Comparison of ENCODE assay signal across 8 mouse cellular contexts in the genomic region with DNA sequence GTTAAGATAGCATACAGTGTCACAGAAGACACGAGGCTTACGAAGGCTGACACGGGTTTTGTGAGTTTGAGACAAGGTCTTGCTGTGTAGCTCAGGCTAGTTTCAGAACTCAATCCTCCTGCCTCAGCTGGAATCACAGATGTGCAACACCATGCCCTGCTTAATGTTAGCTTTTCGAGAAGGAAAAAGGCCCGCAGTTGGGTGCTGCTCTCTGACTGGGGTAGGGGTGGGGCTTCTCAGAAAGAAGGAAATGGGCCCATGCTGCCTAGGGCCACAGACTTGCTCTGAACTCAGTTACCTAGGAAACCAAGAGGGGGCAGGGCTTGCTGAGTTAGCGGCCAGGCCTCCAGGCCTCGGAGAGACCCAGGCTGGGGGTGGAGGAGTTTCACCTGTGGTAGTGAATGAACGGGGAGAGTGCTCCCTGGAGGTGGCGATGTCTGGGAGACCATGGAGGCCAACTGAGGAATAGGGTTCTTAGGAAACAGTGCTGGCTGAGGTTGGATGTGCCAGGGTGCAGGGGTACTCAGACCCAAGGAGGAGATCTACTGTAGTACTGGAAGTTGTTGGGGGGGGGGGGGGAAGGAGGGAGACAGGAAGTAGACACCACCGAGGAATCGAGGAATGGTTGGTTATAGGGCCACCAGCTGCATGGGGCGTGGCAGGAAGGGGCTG.
DNase-seq lines count a peak whose midpoint lies in the region; ATAC-seq lines count a peak whose summit lies in the region.

No protein-coding gene starts in this region.

- 34% methylated on average over 12 of the region's 12 CpGs for WGBS in heart, embryonic 10.5 days
- whole genome bisulfite sequencing in liver, embryonic 11.5 days: 21% methylated on average over 12 of the region's 12 CpGs
- WGBS in midbrain, embryonic 15.5 days: 37% methylated on average over 12 of the region's 12 CpGs

- ATAC-seq in liver, embryonic 11.5 days (replicated peaks; ENCODE audit: low FRiP score): peak; percentile 73
- ATAC-seq in midbrain, embryonic 15.5 days (replicated peaks): no peak

- no peak overlapping the region for H3K4me3 ChIP-seq in heart, embryonic 10.5 days
- H3K4me3 ChIP-seq in liver, embryonic 11.5 days (ENCODE audit: low read depth, low read length): no peak overlapping the region
- H3K4me3 ChIP-seq in midbrain, embryonic 15.5 days: no peak overlapping the region

- intact Hi-C loops in heart, postnatal 10 days (cut with DNase I): no loop called here

- peak overlapping the region; percentile 44 for H3K4me2 ChIP-seq in liver, embryonic 11.5 days
- H3K4me2 ChIP-seq in midbrain, embryonic 15.5 days: no peak overlapping the region

- no peaks in the 10 kb centered on the region for H3K9me3 ChIP-seq in heart, embryonic 10.5 days
- no peaks in the 10 kb centered on the region for H3K9me3 ChIP-seq in liver, embryonic 11.5 days (ENCODE audit: control insufficient read depth, low read length)
- H3K9me3 ChIP-seq in midbrain, embryonic 15.5 days: no peaks in the 10 kb centered on the region

- no peaks in the 10 kb centered on the region for H3K36me3 ChIP-seq in heart, embryonic 10.5 days
- H3K36me3 ChIP-seq in liver, embryonic 11.5 days (ENCODE audit: control insufficient read depth, insufficient read depth, low read length): no peaks in the 10 kb centered on the region; the same call in 1 of the 2 replicates
- H3K36me3 ChIP-seq in midbrain, embryonic 15.5 days (replicated peaks): no peaks in the 10 kb centered on the region

- DNase-seq in heart, embryonic 10.5 days (ENCODE audit: low spot score): no peak
- no peak for DNase-seq in heart, postnatal 10 days
- DNase-seq in WW6 (ENCODE audit: low read depth, low spot score): peak; percentile 95
- peak; percentile 73 for DNase-seq in liver, embryonic 11.5 days (ENCODE audit: low spot score)
- DNase-seq in spleen, postnatal 14 days (ENCODE audit: low spot score in 2 of 2): peak; percentile 50 to 68
- no peak for DNase-seq in frontal cortex, postnatal 14 days (ENCODE audit: low spot score in 2 of 2)
- no peak for DNase-seq in right cerebral cortex, postnatal 25 days

- H3K4me1 ChIP-seq in heart, embryonic 10.5 days: peaks cover 83% of the 10 kb centered on the region
- H3K4me1 ChIP-seq in liver, embryonic 11.5 days (replicated peaks; ENCODE audit: control insufficient read depth, insufficient read depth, low read length): peaks cover 80% of the 10 kb centered on the region
- H3K4me1 ChIP-seq in midbrain, embryonic 15.5 days: peaks cover 24% of the 10 kb centered on the region

- H3K9ac ChIP-seq in liver, embryonic 11.5 days (ENCODE audit: low read depth, low read length): 0 out of 2 replicates have a peak overlapping the region, but pooled peaks have one; percentile 37
- no peak overlapping the region for H3K9ac ChIP-seq in midbrain, embryonic 15.5 days

- no peaks in the 10 kb centered on the region for H3K27me3 ChIP-seq in heart, embryonic 10.5 days (ENCODE audit: insufficient read depth, poor library complexity, severe bottlenecking)
- no peaks in the 10 kb centered on the region for H3K27me3 ChIP-seq in liver, embryonic 11.5 days (replicated peaks; ENCODE audit: control insufficient read depth, insufficient read depth, low read length)
- H3K27me3 ChIP-seq in midbrain, embryonic 15.5 days (replicated peaks): no peaks in the 10 kb centered on the region

- peak overlapping the region; percentile 75 for H3K27ac ChIP-seq in heart, embryonic 10.5 days
- peak overlapping the region; percentile 71 for H3K27ac ChIP-seq in liver, embryonic 11.5 days (ENCODE audit: low read depth, low read length)
- no peak overlapping the region for H3K27ac ChIP-seq in midbrain, embryonic 15.5 days

Comparison
In these comparisons a context has a peak if more than half of its experiments do, and no peak if none do; other contexts are left out.
1. DNase-seq: peak in WW6 (single experiment), liver, embryonic 11.5 days (single experiment) and spleen, postnatal 14 days (2 of 2); none in heart, embryonic 10.5 days (single experiment), heart, postnatal 10 days (0 of 2), frontal cortex, postnatal 14 days (0 of 2) and right cerebral cortex, postnatal 25 days (single experiment).